Mouse (Mus musculus): ENCODE data around the gene Casq1. TPM values are rescaled to one million over a fixed set of nuclear protein-coding genes. Genes with fewer than 3 reads are reported as not detected.

Casq1 gene
- total RNA-seq, 2 experiments from 2014 or later = 6.6 to 9.1 TPM

GRCm38 (mm10) chr1:172188891-172189290, 30.8 kb downstream of the Casq1 start:
- intact Hi-C loops (cut with DNase I) = no loop called here
- peak; percentile 48 to 70 for DNase-seq

- intact Hi-C loops (cut with DNase I) = no loop called here
- DNase-seq = no peak
Observed at GRCm38 (mm10) chr1:172186401-172187289, 33.0 kb downstream of the Casq1 start.

GRCm38 (mm10) chr1:172183915-172184314, 35.8 kb downstream of the Casq1 start:
- intact Hi-C loops (cut with DNase I) = no loop called here
- no peak for DNase-seq

DNA sequence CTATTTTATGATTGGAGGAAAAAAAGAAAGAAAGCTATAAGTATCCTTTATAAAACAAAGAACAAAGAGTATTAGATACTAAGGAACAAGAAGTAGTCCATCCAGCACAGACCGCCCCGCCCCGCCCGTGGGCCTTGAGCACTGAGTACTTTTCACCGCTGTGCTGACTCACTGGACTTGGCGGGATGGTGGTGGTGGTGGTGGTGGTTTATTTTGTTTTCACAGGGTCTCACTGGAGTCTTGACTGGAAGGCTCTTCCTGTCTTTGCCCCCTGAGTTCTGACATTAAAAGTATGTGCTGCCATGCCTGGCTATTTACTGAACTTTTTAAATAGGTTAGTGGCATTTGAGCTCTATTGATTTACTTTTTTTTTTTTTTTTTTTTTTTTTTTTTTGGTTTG, 36.6 kb downstream of the Casq1 start:
- no peak for DNase-seq
- intact Hi-C loops (cut with DNase I) = no loop called here

GRCm38 (mm10) chr1:172181777-172182176, 37.9 kb downstream of the Casq1 start:
- intact Hi-C loops (cut with DNase I) = no loop called here
- DNase-seq = no peak

- intact Hi-C loops (cut with DNase I) = no loop called here
- DNase-seq = peak in 1 of 2 experiments; percentile 33
Observed at GRCm38 (mm10) chr1:172180881-172181280, 38.8 kb downstream of the Casq1 start.

DNA sequence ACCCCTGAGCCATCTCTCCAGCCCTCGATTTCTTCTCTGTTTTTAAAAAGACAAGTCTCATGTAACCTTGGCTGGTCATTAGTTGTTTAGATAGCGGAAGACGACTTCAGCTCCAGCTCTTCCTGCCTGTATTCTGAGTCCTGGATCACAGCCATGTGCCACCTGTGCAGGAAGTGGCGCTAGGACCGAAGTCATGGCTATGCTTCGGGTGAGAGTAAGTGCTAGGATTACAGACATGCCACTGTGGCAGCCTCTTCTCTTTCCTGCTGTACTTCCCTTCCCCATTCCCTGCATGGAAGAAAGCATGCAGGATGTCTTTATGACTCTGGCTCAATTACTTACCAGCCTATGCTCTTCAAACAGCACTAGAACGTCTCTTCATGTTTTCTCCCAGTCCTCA, 40.6 kb downstream of the Casq1 start:
- intact Hi-C loops (cut with DNase I) = no loop called here
- no peak for DNase-seq

DNA sequence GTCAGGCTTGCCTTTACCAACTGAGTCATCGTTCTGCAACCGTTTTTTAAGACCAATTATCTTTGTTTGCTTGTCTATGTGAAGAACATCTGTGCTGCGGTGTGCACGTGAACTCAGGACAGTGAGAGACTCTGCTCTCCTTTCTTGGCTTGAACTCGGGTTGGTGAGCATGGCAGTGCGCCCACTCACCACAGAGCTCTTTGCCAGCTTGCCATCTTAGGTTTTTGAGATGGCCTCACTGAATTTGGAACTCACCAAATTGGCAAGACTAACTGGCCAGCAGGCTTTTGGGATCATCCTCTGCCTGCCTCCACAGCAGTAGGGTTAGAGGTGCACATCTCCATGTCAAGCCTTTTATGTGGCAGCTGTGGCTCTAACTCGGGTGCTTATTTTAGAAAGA, 41.9 kb downstream of the Casq1 start:
- intact Hi-C loops (cut with DNase I) = no loop called here
- DNase-seq = no peak

GRCm38 (mm10) chr1:172173181-172173580, 46.5 kb downstream of the Casq1 start:
- no peak for DNase-seq
- intact Hi-C loops (cut with DNase I) = loop anchor here (2.0 kb wide), 1 partner anchor 44 kb away; no protein-coding TSS in a partner anchor

GRCm38 (mm10) chr1:172172381-172172780, 47.3 kb downstream of the Casq1 start:
- no peak for DNase-seq
- intact Hi-C loops (cut with DNase I) = loop anchor here (2.0 kb wide), 1 partner anchor 44 kb away; no protein-coding TSS in a partner anchor

DNA sequence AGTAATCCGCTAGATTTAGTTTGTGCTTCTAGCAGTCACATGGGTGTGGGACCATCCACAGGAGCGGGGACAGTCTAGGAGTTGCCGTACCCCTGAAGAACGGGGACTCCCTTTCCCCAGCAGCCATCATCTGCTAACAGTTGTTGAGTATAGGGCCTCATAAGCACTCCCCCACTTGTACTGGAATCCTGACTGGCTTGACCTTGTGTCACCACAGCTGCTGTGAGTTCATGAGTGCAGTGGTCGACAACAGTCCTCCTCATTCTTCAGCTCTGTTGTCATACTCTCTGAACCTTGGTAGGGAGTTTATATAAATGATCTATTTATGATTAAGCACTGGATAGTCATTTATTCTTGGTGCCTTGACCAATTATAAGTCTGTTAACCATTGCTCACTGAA, 49.9 kb downstream of the Casq1 start:
- intact Hi-C loops (cut with DNase I) = no loop called here
- DNase-seq = no peak

GRCm38 (mm10) chr1:172167911-172168310, 51.8 kb downstream of the Casq1 start:
- intact Hi-C loops (cut with DNase I) = no loop called here
- DNase-seq = no peak

- intact Hi-C loops (cut with DNase I) = loop anchor here (1.0 kb wide), 2 partner anchors 84 to 147 kb away; no protein-coding TSS in a partner anchor
- DNase-seq = no peak
Observed at GRCm38 (mm10) chr1:172162959-172163358, 56.7 kb downstream of the Casq1 start.

GRCm38 (mm10) chr1:172162009-172162408, 57.7 kb downstream of the Casq1 start:
- DNase-seq = peak; percentile 50 to 55
- intact Hi-C loops (cut with DNase I) = loop anchor here (1.0 kb wide), 2 partner anchors 85 to 148 kb away; no protein-coding TSS in a partner anchor

DNA sequence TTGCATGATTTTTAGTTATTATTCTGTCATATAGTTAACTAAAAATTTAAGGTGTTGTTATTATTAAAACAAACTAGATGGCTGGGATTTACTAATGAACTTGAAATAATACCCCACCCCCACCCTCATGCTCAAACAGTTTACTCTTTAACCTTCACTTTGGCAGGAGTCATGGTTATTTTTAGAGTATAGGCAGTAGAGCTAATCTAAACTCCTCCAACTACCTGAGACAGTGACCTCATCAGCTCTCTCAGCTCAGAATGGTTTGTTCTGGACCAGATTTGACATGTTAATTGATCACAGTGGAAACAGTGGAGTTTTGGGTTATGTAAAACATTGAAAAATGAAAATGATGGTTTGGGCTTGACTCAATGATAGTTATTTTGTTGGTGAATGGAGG, 59.2 kb downstream of the Casq1 start:
- intact Hi-C loops (cut with DNase I) = no loop called here
- no peak for DNase-seq

- intact Hi-C loops (cut with DNase I) = no loop called here
- no peak for DNase-seq
Observed at GRCm38 (mm10) chr1:172159970-172160369, 59.7 kb downstream of the Casq1 start.

Other genes with a start within 250 kb of the Casq1 start
- gene Vangl2, start 191.4 kb downstream of the Casq1 start, total RNA-seq (2021) = 1 to 10 TPM; 7.5 to 7.6 TPM
- gene Nhlh1, start 162.3 kb downstream of the Casq1 start, total RNA-seq (2021) = not detected
- gene Copa, start 137.3 kb downstream of the Casq1 start, total RNA-seq (2021) = 100 to 1,000 TPM; 136 to 150 TPM
- gene Ncstn, start 137.1 kb downstream of the Casq1 start, total RNA-seq (2021) = 10 to 100 TPM; 68.0 to 68.9 TPM
- gene Pex19, start 93.1 kb downstream of the Casq1 start, total RNA-seq (2021) = 100 to 1,000 TPM; 145 to 153 TPM
- gene Dcaf8, start 71.8 kb downstream of the Casq1 start, total RNA-seq (2021) = 100 to 1,000 TPM; 119 to 130 TPM
- 100 to 1,000 TPM; 111 to 121 TPM for gene Pea15a, start 13.1 kb downstream of the Casq1 start, total RNA-seq (2021)
- not detected for gene Atp1a4, start 38.5 kb upstream of the Casq1 start, total RNA-seq (2021)
- gene Igsf8, start 41.8 kb upstream of the Casq1 start, total RNA-seq (2021) = 10 to 100 TPM; 13.6 to 17.1 TPM
- gene Atp1a2, start 78.2 kb upstream of the Casq1 start, total RNA-seq (2021) = 100 to 1,000 TPM; 228 to 235 TPM
- gene Kcnj9, start 109.5 kb upstream of the Casq1 start, total RNA-seq (2021) = not detected
- gene Kcnj10, start 121.3 kb upstream of the Casq1 start, total RNA-seq (2021) = under 1 TPM; 0.05 to 0.19 TPM
- gene Pigm, start 156.7 kb upstream of the Casq1 start, total RNA-seq (2021) = 1 to 10 TPM; 9.1 TPM

All from heart, postnatal 10 days (tissue).